Mouse (Mus musculus) ES-E14 (cell line): Measurements from ENCODE around the gene Ninj1. TPM values are rescaled to one million over a fixed set of nuclear protein-coding genes. Genes with fewer than 3 reads are reported as not detected.

Experiments used
- DNase-seq: peaks from one replicate; pipeline ENCODE4 v3.0.0-alpha.2; 2013; ENCODE audit warnings: low read depth, low spot score
- H3K27ac ChIP-seq: 2 replicates; pipeline ENCODE4 v1.5.1; 2012; ENCODE audit warnings: low read depth, mild to moderate bottlenecking, low read length, moderate library complexity, mixed read lengths; ENCODE audit not compliant: poor library complexity, insufficient read depth, severe bottlenecking
- H3K36me3 ChIP-seq: 2 replicates; pipeline ENCODE4 v1.6.1; 2012; ENCODE audit warnings: mild to moderate bottlenecking, low read length, moderate library complexity, mixed read lengths; ENCODE audit not compliant: control insufficient read depth, poor library complexity, insufficient read depth, severe bottlenecking
- H3K4me1 ChIP-seq, 2 experiments: fragments of 150-350 bp in 1 of 2; sonication (generic) in 1 of 2; 2 replicates each; pipeline ENCODE4 v1.6.1; 2012; ENCODE audit warnings: low read length in 2 of 2, mild to moderate bottlenecking in 1 of 2, mixed read lengths in 1 of 2; ENCODE audit not compliant: control insufficient read depth in 2 of 2, insufficient read depth in 2 of 2, poor library complexity in 1 of 2
- H3K4me3 ChIP-seq, 2 experiments: fragments of 150-350 bp in 1 of 2; sonication (generic) in 1 of 2; 2 replicates each; pipeline ENCODE4 v1.5.1; 2012; ENCODE audit warnings: low read length in 2 of 2, low read depth in 1 of 2, mild to moderate bottlenecking in 1 of 2, mixed read lengths in 1 of 2; ENCODE audit not compliant: insufficient read depth in 1 of 2, poor library complexity in 1 of 2, severe bottlenecking in 1 of 2
- H3K9ac ChIP-seq: 2 replicates; pipeline ENCODE4 v1.6.1; 2012; ENCODE audit warnings: low read depth, mild to moderate bottlenecking, low read length, mixed read lengths; ENCODE audit not compliant: poor library complexity, insufficient read depth, severe bottlenecking
- H3K9me3 ChIP-seq: fragments of 150-350 bp; sonication (generic); 2 replicates; pipeline ENCODE4 v1.6.1; 2012; ENCODE audit warnings: low read depth, mild to moderate bottlenecking, low read length; ENCODE audit not compliant: control insufficient read depth, insufficient read depth
- CHD2 ChIP-seq: IDR thresholded peaks from 2 replicates; pipeline ENCODE4 v1.6.1; 2014; ENCODE audit warnings: mild to moderate bottlenecking, low read depth, low read length, inconsistent platforms
- HCFC1 ChIP-seq: IDR thresholded peaks from 2 replicates; pipeline ENCODE4 v1.6.1; 2012; ENCODE audit warnings: low read length, inconsistent platforms, borderline replicate concordance; ENCODE audit not compliant: insufficient read depth
- MAFK ChIP-seq: IDR thresholded peaks from 2 replicates; pipeline ENCODE4 v1.6.1; 2014; ENCODE audit warnings: mild to moderate bottlenecking, low read depth, low read length, inconsistent platforms; ENCODE audit not compliant: insufficient read depth
- ZC3H11A ChIP-seq: IDR thresholded peaks from 2 replicates; pipeline ENCODE4 v1.6.1; 2012; ENCODE audit warnings: low read depth, mild to moderate bottlenecking, inconsistent platforms, low read length, borderline replicate concordance
- ZNF384 ChIP-seq: IDR thresholded peaks from 2 replicates; pipeline ENCODE4 v1.6.1; 2012; ENCODE audit warnings: low read depth, low read length, inconsistent platforms
- in situ Hi-C, 2 experiments: fragments of 600-800 bp; cut with MboI; formaldehyde crosslinking; loops; one replicate each; pipeline ENCODE4 v1.15.1; 2025; ENCODE audit warnings: low sequenced_read_pairs in 2 of 2, inconsistent platforms in 1 of 2; ENCODE audit not compliant: unreplicated experiment in 2 of 2
- total RNA-seq: library from RNA; depleted of rRNA; stranded (reverse); fragments of 300-350 nt; gene quantifications from 2 replicates; pipeline ENCODE4 v1.2.3, GENCODE M21; 2012

Ninj1 gene
- total RNA-seq, 1 experiment: 20.8 TPM

DNA sequence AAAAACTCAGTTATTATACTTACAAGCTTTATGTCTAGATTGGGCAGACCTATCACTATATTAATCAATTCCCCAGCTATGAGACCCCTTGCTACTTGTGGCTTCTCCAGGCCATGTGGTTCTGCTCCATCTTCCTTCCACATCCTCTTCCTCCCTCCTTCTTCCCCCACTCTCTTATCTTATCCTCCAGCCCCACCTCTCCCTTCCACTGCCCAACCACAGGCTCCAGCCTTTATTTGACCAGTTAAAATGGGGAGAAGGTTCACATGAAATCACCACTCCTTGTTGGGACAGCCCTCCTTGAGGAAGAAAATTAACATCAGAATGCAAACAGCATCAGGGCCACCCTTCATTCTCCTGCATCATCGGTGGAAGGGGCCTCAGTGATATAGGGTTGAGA, 6.6 kb upstream of the Ninj1 start:
- DNase-seq: no peak
- in situ Hi-C loops: no loop called here

GRCm38 (mm10) chr13:49181411-49181984, 5.8 kb upstream of the Ninj1 start:
- in situ Hi-C loops: no loop called here
- H3K4me1 ChIP-seq: peaks cover 0 to 7% of the 10 kb centered on the region in 2 experiments; a peak in 1 of 4 replicates
- H3K27ac ChIP-seq: no peak overlapping the region
- no peaks in the 10 kb centered on the region for H3K9me3 ChIP-seq
- no peak overlapping the region for H3K4me3 ChIP-seq
- H3K9ac ChIP-seq: no peak overlapping the region
- no peaks in the 10 kb centered on the region for H3K36me3 ChIP-seq
- TF ChIP-seq ZC3H11A (no peak), HCFC1 (no peak), ZNF384 (no peak), CHD2 (no peak), MAFK (no peak)
- DNase-seq: no peak

More for the DNA sequence above, 6.6 kb upstream of the Ninj1 start:
- Histone ChIP-seq H3K4me1 (peaks cover 0 to 5% of the 10 kb centered on the region in 2 experiments; a peak in 1 of 4 replicates), H3K36me3 (no peaks in the 10 kb centered on the region), H3K27ac (no peak overlapping the region), H3K4me3 (no peak overlapping the region), H3K9me3 (no peaks in the 10 kb centered on the region), H3K9ac (no peak overlapping the region)
- no peak for TF ChIP-seq MAFK
- no peak for TF ChIP-seq ZNF384
- no peak for TF ChIP-seq ZC3H11A
- no peak for TF ChIP-seq CHD2
- no peak for TF ChIP-seq HCFC1

GRCm38 (mm10) chr13:49183161-49183560, 4.1 kb upstream of the Ninj1 start:
- Histone ChIP-seq H3K9me3 (no peaks in the 10 kb centered on the region), H3K27ac (no peak overlapping the region), H3K4me3 (no peak overlapping the region), H3K9ac (no peak overlapping the region), H3K36me3 (no peaks in the 10 kb centered on the region), H3K4me1 (peaks cover 0 to 11% of the 10 kb centered on the region in 2 experiments; a peak in 2 of 4 replicates)
- TF ChIP-seq ZC3H11A: no peak
- no peak for TF ChIP-seq HCFC1
- in situ Hi-C loops: no loop called here
- no peak for DNase-seq

- DNase-seq: no peak
- in situ Hi-C loops: no loop called here
- H3K9ac ChIP-seq: no peak overlapping the region
- H3K4me1 ChIP-seq: peaks cover 0 to 11% of the 10 kb centered on the region in 2 experiments; a peak in 2 of 4 replicates
- TF ChIP-seq HCFC1 (no peak), MAFK (0 out of 2 replicates have a peak, but pooled peaks have one; percentile 11)
- H3K9me3 ChIP-seq: no peaks in the 10 kb centered on the region
- H3K36me3 ChIP-seq: no peaks in the 10 kb centered on the region
- H3K27ac ChIP-seq: no peak overlapping the region
- no peak overlapping the region for H3K4me3 ChIP-seq
Observed at GRCm38 (mm10) chr13:49183646-49184045, 3.6 kb upstream of the Ninj1 start.

DNA sequence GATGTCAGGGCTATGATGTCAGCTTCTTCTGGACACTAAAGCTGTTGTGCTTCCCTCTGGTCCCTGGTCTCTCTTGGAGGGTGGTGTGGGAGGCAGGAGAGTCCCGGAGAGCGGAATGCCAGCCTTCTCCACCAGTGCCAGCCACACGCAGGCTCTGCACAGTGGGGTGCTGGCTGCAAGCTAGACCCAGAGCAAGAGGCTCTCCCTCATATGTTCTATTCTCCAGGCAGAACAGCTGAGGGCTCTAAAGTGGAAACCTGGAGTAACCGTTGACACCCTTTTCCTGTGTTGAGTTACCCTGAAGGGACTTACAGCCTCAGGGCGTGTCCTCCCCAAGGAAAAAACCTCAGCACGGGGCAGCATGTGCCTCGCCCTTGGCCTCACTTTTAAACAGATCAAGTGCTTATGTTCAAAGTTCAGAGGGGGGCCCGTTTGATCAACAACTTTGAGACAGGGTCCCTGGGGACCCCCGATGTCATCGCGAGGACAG, 442 bp upstream of the Ninj1 start:
- Histone ChIP-seq H3K4me1 (peaks cover 2 to 6% of the 10 kb centered on the region in 2 experiments; a peak in 2 of 4 replicates), H3K9ac (peak overlapping the region; percentile 57; the same call in 1 of the 2 replicates), H3K9me3 (no peaks in the 10 kb centered on the region), H3K36me3 (no peaks in the 10 kb centered on the region), H3K27ac (no peak overlapping the region), H3K4me3 (peak overlapping the region in 1 of 2 experiments; percentile 37; a peak in 2 of 4 replicates)
- TF ChIP-seq ZNF384: no peak
- no peak for TF ChIP-seq ZC3H11A
- TF ChIP-seq CHD2: no peak
- TF ChIP-seq MAFK: no peak
- peak; percentile 43 for DNase-seq
- in situ Hi-C loops: no loop called here
